Mouse (Mus musculus): Measurements from ENCODE around the gene Dnase1l1. TPM values are rescaled to one million over a fixed set of nuclear protein-coding genes. Genes with fewer than 3 reads are reported as not detected.
A peak's percentile ranks its signal among the peaks of the same experiment; 100 is the strongest.

Gene Dnase1l1
- 100 to 1,000 TPM in 1 of 2 experiments, 10 to 100 TPM in 1; 98.0 to 105 TPM for total RNA-seq (2021)
- long read RNA-seq, experiment 1, transcript Dnase1l1-201 (8 exons, 1,625 nt) = major isoform, 93 of 136 reads
- long read RNA-seq, experiment 1, partial matches to known transcripts = 3 of 136 reads
- long read RNA-seq, experiment 1, other reads (novel, unspliced or antisense) = 37 of 136 reads
- long read RNA-seq, experiment 2, transcript Dnase1l1-201 (8 exons, 1,625 nt) = major isoform, 75 of 103 reads
- long read RNA-seq, experiment 2, partial matches to known transcripts = 0 of 103 reads
- long read RNA-seq, experiment 2, other reads (novel, unspliced or antisense) = 23 of 103 reads

- no peak for TF ChIP-seq CTCF (IDR thresholded peaks at IDR 0.05)
- Histone ChIP-seq H3K27ac (peak within 1 kb of the TSS; percentile 96), H3K4me3 (peak within 1 kb of the TSS; percentile 86)
- intact Hi-C loops (cut with DNase I) = no loop called here
- peak; percentile 91 for DNase-seq
Measured at GRCm38 (mm10) chrX:74281732-74282394, at the start of gene Dnase1l1, which contains the start of gene Taz. TSS of gene Dnase1l1 (minus strand) at chrX:74282337. TSS of gene Taz (plus strand) at chrX:74281912.

DNA sequence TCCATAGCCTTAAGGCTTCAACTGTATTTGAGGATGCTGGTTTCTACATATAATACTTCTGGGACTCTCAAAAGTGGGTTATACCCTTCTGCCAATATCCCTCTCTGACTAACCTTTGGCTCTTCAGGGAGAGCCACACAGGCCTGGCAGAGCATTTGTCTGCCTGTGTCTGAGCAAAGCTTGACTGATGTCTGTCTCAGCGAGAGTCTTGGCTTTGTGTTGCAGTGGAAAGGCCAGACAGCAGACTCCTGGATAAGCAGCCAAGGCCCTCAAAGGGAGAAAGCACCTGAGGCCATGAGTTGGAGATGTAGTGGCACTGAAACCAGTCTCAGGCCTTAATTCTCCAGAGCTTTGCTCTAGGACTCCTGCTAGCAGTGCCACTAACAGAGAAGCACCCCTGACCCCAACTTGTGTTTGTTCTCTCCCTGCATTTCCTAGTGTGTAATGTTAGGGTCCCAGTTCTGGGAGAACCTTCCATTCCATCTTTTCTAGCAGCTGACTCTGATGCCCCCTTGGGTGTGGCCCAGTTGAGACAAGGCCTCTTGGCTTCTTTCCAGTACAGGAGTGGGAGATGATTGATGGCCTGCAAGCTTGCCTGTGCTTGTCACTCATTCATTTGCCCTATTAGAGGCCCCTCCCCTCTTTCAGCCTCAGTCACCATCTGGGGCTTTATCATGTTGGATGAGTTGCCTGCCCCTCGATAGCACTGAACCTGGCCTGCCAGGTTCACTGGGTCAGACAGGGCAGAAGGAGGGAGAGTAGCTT is 48.2 kb upstream of the Dnase1l1 start:
- intact Hi-C loops (cut with DNase I) = no loop called here
- TF ChIP-seq CTCF (IDR thresholded peaks at IDR 0.05) = no peak
- H3K4me3 ChIP-seq = no peak overlapping the region
- H3K27ac ChIP-seq = no peak overlapping the region
- no peak for DNase-seq

GRCm38 (mm10) chrX:74329215-74329671 is 47.1 kb upstream of the Dnase1l1 start:
- intact Hi-C loops (cut with DNase I) = no loop called here
- H3K27ac ChIP-seq = peak overlapping the region; percentile 83
- DNase-seq = no peak
- no peak for TF ChIP-seq CTCF (IDR thresholded peaks at IDR 0.05)
- H3K4me3 ChIP-seq = peak overlapping the region; percentile 74

- intact Hi-C loops (cut with DNase I) = no loop called here
- Histone ChIP-seq H3K27ac (peak within 1 kb of the TSS; percentile 83), H3K4me3 (peak within 1 kb of the TSS; percentile 74)
- peak; percentile 74 for DNase-seq
- TF ChIP-seq CTCF (IDR thresholded peaks at IDR 0.05) = no peak
Measured at GRCm38 (mm10) chrX:74328725-74329161, 46.6 kb upstream of the Dnase1l1 start, which contains the start of gene Plxna3. TSS of gene Plxna3 (plus strand) at chrX:74329066.

DNA sequence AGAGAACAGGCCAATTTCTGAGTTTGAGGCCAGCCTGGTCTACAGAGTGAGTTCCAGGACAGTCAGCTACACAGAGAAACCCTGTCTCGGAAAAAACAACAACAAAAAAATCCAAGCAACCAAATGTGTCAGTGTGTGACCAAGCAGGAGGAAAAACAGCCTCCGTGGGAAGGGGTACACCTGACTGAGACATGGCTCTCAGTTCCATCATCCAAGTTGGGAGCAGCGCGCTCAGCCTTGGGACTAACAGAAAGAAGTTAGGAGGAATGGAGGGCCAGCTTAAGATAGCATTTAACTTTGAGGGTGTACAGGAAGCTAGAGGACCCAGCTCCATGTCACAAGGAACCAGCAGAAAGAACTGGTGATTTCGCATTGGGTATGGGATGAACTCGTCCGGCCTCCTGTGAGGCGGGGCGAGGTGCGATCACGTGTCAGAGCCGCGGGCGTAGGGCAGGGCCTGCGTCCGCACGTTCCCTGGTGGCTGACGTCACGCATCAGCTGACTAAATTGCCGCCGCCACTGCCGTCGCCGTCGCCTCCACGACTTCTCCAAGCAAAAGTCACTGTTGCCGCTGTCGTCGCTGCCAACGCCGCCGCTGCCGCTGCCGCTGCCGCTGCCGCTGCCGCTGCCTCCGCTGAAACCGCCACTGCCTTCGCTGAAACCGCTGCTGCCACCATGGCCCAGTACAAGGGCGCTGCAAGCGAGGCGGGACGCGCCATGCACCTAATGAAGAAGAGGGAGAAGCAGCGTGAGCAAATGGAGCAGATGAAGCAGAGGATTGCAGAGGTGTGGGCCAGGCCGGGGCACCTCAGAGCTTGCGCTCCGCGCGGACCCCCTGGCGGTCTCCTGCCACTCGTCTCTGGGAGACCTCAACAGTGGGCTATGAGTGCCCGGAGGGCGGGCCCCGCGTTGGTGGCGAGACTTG is 30.7 kb upstream of the Dnase1l1 start, which contains the start of gene Fam50a:
TSS of gene Fam50a (plus strand) at position 494 of the 925 bp plus-strand sequence.
- TF ChIP-seq CTCF (IDR thresholded peaks at IDR 0.05) = no peak
- DNase-seq = peak; percentile 94
- intact Hi-C loops (cut with DNase I) = loop anchor here (5.0 kb wide), 1 partner anchor 41 kb away; the partner anchor contains the start of gene Rpl10
- peak within 1 kb of the TSS; percentile 87 for H3K4me3 ChIP-seq
- peak within 1 kb of the TSS; percentile 94 for H3K27ac ChIP-seq

- DNase-seq = peak; percentile 81
- Histone ChIP-seq H3K4me3 (peak within 1 kb of the TSS; percentile 86), H3K27ac (peak within 1 kb of the TSS; percentile 97)
- TF ChIP-seq CTCF (IDR thresholded peaks at IDR 0.05) = peak; percentile 45
- intact Hi-C loops (cut with DNase I) = loop anchor here (5.0 kb wide), 1 partner anchor 62 kb away; no protein-coding TSS in a partner anchor
Measured at GRCm38 (mm10) chrX:74304867-74305700, 22.9 kb upstream of the Dnase1l1 start, which contains the start of gene Gdi1. TSS of gene Gdi1 (plus strand) at chrX:74304998.

DNA sequence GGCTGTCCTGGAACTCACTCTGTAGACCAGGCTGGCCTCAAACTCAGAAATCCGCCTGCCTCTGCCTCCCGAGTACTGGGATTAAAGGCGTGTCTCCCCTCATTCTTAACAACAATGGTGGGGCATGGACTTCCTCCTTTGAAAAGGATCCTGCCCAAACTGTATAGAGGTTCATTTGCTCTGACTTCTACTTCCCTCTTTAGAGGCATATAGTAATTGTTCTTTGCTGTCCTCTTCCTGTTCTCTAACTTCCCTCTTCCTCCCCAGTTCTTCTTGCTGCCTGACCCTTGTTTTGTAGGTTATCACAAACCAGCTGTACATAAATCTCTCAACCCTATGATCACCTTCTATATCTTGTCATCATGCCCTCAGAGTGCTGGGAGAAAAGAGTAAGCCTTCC is 17.6 kb upstream of the Dnase1l1 start:
- no peak for TF ChIP-seq CTCF (IDR thresholded peaks at IDR 0.05)
- no peak overlapping the region for H3K4me3 ChIP-seq
- DNase-seq = no peak
- no peak overlapping the region for H3K27ac ChIP-seq
- intact Hi-C loops (cut with DNase I) = no loop called here

DNA sequence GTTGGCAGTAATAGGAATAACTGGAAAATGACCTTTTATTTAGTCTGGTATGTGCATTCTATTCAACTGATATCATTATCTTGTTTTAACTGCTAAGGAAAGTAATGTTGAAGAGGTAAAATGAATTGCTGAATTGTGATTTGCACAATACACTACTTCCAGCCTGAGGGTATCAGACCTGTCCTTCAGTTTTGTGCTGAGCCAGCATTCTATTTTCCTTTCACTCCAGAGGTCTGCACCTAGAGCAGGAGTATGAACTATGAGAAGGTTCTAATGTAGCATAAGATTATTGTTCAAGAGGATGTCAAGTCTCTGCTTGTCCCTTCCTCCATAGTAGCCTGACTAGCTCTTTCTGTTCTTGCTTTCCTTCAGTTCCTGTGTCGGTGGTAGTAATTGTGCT is 16.2 kb upstream of the Dnase1l1 start:
- no peak for DNase-seq
- intact Hi-C loops (cut with DNase I) = no loop called here
- 0 out of 2 replicates have a peak overlapping the region, but pooled peaks have one; percentile 17 for H3K4me3 ChIP-seq
- no peak for TF ChIP-seq CTCF (IDR thresholded peaks at IDR 0.05)
- H3K27ac ChIP-seq = no peak overlapping the region

- peak within 1 kb of the TSS; percentile 77 for H3K4me3 ChIP-seq
- H3K27ac ChIP-seq = peak within 1 kb of the TSS; percentile 92
- peak; percentile 95 for DNase-seq
- intact Hi-C loops (cut with DNase I) = no loop called here
- TF ChIP-seq CTCF (IDR thresholded peaks at IDR 0.05) = no peak
Measured at GRCm38 (mm10) chrX:74296538-74297448, 14.7 kb upstream of the Dnase1l1 start, which contains the start of gene Atp6ap1. TSS of gene Atp6ap1 (plus strand) at chrX:74297097.

Data from gastrocnemius, adult 2 months (tissue).